Mouse (Mus musculus) heart, postnatal 14 days (tissue): Measurements from ENCODE around the gene Lrrc10b. TPM values are rescaled to one million over a fixed set of nuclear protein-coding genes. Genes with fewer than 3 reads are reported as not detected.

ENCODE experiments used
- DNase-seq, 2 experiments: peaks; one replicate each; pipeline ENCODE4 v3.0.0; 2021 to 2022
- intact Hi-C: fragments of 180-260 bp; cut with DNase I; formaldehyde crosslinking; loops from one replicate; pipeline ENCODE4 v1.15.1; 2025
- long read RNA-seq, 2 experiments: library from polyadenylated mRNA; stranded (forward); transcript quantifications; one replicate each; pipeline ENCODE4 v2.0.0; 2021
- total RNA-seq, 2 experiments: library from RNA; stranded (reverse); gene quantifications; 2 replicates each; pipeline ENCODE4 v1.2.3; 2021

The Lrrc10b gene
- 1 to 10 TPM; 1.4 to 2.6 TPM for total RNA-seq
- long read RNA-seq, experiment 1, transcript Lrrc10b-201 (1 exons, 2,103 nt) = major isoform, 5 of 5 reads
- long read RNA-seq, experiment 1, partial matches to known transcripts = 0 of 5 reads
- long read RNA-seq, experiment 1, other reads (novel, unspliced or antisense) = 0 of 5 reads
- long read RNA-seq, experiment 2, partial matches to known transcripts = 0 of 1 reads
- long read RNA-seq, experiment 2, other reads (novel, unspliced or antisense) = 0 of 1 reads

DNA sequence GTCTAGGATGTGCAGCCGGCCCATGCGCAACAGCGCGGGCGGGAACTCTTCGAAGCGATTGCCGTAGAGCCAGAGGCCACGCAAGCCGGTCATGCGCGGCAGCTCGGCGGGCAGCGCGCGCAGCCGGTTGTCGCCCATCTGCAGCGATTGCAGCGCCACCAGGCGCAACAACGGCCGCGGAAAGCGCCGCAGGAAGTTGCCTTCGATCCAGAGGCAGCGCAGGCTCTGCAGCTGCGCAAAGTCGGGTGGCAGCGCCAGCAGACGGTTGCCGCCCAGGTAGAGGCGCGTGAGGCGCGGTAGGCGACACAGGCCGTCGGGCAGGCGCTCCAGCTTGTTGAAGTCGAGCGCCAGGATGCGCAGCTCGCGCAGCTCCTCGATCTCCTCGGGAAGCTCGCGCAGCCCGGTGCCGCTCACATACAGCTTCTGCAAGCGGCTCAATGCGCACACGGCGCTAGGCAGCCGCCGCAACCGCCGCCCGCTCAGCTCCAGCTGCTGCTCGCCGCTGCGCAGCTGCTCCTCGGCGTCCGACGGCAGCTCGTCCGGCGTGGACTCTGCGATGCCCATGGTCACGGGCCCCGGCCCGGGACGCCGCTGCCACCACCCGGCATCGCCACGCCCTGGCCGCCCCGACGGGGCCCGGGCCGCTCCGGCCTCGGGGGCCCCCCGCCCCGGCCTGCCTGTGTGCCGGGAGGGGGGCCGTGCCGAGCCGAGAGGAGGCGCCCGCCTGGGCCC lies at the start of gene Lrrc10b:
TSS of gene Lrrc10b (minus strand) at position 722 of the 732 bp plus-strand sequence.
- DNase-seq = peak; percentile 65 to 72
- intact Hi-C loops = no loop called here

- DNase-seq = peak; percentile 42 to 66
- intact Hi-C loops = loop anchor here (5.0 kb wide), 2 partner anchors 170 to 245 kb away; no protein-coding TSS in a partner anchor
Observed at GRCm38 (mm10) chr19:10502571-10502970, 45.3 kb upstream of the Lrrc10b start.

GRCm38 (mm10) chr19:10500581-10500980 lies 43.3 kb upstream of the Lrrc10b start:
- intact Hi-C loops = loop anchor here (5.0 kb wide), 2 partner anchors 168 to 243 kb away; no protein-coding TSS in a partner anchor
- DNase-seq = no peak

GRCm38 (mm10) chr19:10497512-10498160 lies 40.4 kb upstream of the Lrrc10b start:
- intact Hi-C loops = no loop called here
- DNase-seq = no peak

- intact Hi-C loops = no loop called here
- DNase-seq = no peak
Observed at GRCm38 (mm10) chr19:10496976-10497375, 39.7 kb upstream of the Lrrc10b start.

DNA sequence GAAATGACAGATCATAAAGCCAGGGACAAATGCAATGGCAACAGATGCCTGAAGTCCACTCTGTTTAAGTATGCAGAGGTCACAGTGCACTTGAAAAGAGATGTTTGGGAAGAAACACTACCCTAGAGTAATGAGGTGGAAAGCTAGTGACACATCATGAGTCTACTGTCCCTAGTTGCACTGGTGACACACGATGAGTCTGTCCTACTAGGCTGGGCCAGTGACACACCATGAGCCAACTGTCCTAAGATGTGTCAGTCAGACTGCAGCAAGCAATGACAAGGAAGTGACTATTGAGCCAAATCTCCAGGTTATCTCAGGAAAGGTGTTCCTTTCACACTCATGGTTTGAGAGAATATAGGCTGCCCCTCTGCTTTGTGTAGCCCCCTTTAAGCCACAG lies 38.4 kb upstream of the Lrrc10b start:
- DNase-seq = no peak
- intact Hi-C loops = no loop called here

DNA sequence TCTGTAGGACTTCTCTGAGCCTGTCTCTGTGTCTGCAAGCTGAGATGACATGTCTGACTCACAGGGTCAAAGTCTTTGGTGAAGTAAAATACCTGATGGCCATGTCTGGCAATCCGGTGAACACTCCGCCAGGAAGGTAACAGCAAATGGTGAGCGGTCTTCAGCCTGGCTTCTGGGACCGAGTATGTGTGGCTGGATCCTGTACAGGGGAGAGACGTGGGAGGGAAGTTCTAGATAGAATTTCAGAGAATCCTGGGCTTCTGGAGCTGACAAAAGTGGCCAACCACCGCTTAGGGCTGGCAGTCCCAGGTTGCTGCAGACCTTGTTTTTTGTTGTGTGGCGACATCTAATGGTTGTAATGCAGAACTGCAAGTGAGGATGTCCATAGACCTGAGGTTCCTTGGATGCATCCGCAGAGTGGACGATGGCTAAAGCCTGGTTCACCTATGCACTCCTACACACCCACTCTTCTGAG lies 29.0 kb upstream of the Lrrc10b start:
- intact Hi-C loops = loop anchor here (1.0 to 5.0 kb wide), 3 partner anchors 37 to 229 kb away; no protein-coding TSS in a partner anchor
- peak; percentile 40 to 64 for DNase-seq

- intact Hi-C loops = loop anchor here (1.0 to 5.0 kb wide), 2 partner anchors 31 to 90 kb away; no protein-coding TSS in a partner anchor
- DNase-seq = no peak
Observed at GRCm38 (mm10) chr19:10482703-10483102, 25.4 kb upstream of the Lrrc10b start, which contains the start of gene Ppp1r32. Gene Ppp1r32 (minus strand): TSS chr19:10482928.

DNA sequence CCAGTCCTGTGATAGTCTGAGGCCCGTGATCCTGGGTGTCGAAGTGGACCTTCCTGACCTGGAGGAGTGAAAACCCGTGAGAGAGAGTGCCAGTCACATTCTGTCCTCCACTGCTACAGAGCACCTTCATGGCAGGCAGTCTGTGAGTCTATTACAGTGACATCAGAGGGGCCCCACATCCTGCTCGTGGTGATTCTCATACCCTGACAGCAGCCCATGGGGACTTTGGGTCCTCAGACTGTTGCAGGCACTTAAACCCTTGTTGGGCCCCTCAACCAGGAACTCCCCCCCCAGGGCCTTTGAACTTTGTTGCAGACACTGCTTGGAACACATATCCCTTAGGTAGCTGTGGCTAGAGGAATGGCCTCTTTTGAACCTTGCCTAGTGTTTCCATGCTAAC lies 22.3 kb upstream of the Lrrc10b start:
- DNase-seq = no peak
- intact Hi-C loops = no loop called here

GRCm38 (mm10) chr19:10473779-10474178 lies 16.5 kb upstream of the Lrrc10b start:
- no peak for DNase-seq
- intact Hi-C loops = no loop called here

DNA sequence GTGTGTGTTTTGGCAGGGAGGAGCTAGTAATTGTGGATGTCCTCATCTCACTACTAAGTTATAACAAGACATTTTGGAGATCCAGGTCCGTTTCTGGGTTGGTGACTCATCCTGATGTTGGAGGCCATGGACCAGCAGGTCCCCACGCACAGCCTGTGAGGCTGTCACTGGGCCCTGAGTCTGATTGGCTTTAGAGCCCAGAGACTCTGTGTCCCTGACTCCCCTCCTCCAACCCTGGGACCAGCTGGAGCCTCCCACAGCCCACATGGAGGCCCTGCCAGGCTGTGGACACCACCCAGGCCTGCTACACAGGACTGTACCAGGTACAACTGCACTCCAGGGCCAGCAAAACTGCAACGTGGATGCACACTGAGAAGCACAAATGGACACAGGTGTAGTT lies 15.7 kb upstream of the Lrrc10b start:
- intact Hi-C loops = no loop called here
- DNase-seq = no peak

GRCm38 (mm10) chr19:10469171-10469658 lies 11.9 kb upstream of the Lrrc10b start:
- DNase-seq = peak; percentile 19 to 31
- intact Hi-C loops = no loop called here

GRCm38 (mm10) chr19:10464427-10464826 lies 7.2 kb upstream of the Lrrc10b start:
- intact Hi-C loops = no loop called here
- DNase-seq = no peak

DNA sequence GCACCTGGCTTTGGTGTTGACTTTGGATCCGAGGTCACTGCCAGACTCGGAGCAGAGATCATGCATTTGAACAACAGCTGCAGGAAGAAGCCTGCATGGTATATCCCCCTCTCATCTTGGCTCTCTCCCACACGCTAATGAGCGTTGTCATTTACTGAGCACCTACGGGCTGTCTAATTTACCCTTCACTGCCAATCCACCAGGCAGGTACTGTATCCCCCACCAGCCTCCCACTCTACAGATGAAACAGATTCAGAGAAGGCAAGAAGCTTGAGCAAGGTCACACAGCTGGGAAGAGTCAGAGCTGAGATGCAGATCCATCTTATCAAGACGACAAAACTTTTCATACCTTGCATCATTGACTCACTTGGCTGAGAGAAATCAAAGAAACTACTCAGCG lies 4.3 kb upstream of the Lrrc10b start:
- DNase-seq = no peak
- intact Hi-C loops = no loop called here

- no peak for DNase-seq
- intact Hi-C loops = no loop called here
Observed at GRCm38 (mm10) chr19:10459907-10460306, 2.6 kb upstream of the Lrrc10b start.

- intact Hi-C loops = no loop called here
- peak; percentile 32 to 52 for DNase-seq
Observed at GRCm38 (mm10) chr19:10458096-10458495, 823 bp upstream of the Lrrc10b start.

GRCm38 (mm10) chr19:10457484-10457800 lies 169 bp upstream of the Lrrc10b start:
- intact Hi-C loops = no loop called here
- DNase-seq = peak; percentile 61 to 63

- intact Hi-C loops = no loop called here
- DNase-seq = no peak
Observed at GRCm38 (mm10) chr19:10455437-10455806, 1.9 kb downstream of the Lrrc10b start.

- no peak for DNase-seq
- intact Hi-C loops = no loop called here
Observed at GRCm38 (mm10) chr19:10454718-10455436, 2.4 kb downstream of the Lrrc10b start.

DNA sequence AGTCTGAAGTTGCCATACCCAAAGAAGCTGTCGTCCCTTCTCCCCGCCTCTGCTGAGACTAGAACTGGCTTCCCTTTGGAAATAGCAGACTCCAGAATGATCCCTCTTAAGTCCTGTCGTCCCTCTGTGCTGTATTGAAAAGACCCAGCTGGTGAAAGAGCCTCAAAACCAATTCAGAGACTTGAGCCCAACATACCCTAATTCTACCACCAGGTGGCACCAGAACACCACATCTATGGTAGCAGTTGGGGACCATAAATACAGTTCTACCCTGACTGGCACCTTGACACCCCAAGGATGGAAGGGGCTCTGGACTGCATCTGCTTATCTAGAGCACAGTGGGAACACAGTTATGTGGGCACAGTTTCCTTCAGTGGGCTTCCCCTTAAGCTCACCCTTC lies 7.6 kb downstream of the Lrrc10b start:
- intact Hi-C loops = loop anchor here (1.0 kb wide), 1 partner anchor 37 kb away; no protein-coding TSS in a partner anchor
- DNase-seq = peak; percentile 68 to 82
